Mouse (Mus musculus) ES-CJ7 (cell line): ENCODE results near the gene Kcnip1.

Experiments
- DNase-seq: peaks from one replicate; pipeline ENCODE4 v3.0.0; 2011; ENCODE audit warnings: low read depth, low spot score

Gene Kcnip1

DNA sequence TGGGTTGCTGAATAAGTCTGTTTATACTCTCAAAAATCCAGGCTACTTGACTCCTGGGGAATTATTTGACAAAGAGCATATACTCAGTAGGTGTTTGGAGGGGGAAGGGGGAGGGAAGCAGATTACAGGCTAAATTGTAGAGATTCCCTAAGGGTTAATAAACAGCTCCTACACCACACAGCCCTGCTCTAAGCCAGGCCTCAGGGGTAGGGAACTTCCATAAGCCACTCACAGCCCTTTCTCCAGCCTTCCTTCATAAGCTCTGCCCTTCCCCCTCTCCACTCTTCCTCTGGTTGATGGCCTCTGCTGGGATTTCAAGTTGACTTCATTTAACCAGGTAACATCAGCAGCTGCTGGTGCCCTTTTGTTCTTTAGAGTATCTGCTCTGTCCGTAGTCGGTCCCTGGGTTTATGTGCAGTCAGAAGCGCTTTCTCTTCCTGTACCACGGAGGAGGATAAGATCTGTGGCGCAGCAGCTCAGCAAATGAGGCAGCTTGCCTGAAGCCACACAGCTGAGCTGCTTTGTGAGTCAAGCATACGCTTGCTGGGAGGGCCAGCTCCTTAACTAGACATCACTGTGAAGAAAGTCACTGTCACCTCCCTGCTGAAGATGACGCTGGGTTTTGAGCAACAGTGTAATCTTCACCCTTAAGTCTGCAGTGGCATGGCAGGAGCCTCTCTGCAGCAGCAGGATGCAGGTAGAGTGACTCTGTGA, 54.2 kb downstream of the Kcnip1 start:
- no peak for DNase-seq

DNA sequence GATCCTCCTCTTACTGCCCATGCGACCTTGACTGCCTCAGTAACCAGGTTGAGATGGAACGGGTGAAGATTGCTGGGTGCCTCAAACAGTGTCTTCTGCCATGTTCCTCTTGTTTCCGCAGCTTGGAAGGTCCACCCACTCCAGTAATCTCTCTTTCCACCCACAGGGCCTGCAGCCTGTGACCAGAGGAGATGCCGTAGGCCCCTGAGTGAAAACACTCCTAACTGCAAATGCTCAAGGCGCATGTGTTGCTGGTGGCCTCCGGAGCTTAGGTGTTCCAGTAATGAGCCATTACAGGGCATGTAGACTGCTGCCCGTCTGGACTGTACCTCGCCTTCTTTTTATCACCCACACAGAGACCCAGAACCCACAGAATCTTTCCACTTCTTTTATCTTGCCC, 55.3 kb downstream of the Kcnip1 start:
- DNase-seq, result no peak

DNA sequence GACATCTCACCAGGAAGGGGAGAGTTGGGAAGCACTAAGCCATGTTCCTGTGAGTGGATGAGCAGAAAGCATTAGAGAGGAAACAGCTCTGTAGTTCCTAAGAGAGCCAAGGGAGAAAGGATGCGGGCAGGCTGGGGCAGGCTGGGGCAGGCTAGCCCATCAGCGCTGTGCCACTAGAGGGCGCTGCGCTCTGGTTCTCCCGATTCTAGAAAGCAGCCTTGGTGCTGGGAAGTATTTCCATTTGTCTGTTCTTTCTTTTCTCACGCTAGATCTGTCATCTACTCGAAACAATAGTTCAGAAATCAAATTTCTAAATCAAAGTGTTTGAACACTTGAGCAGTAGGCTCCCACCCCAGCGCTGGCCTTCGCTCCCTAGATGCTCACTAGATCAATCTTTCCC, 58.7 kb downstream of the Kcnip1 start:
- peak; percentile 60 for DNase-seq

DNA sequence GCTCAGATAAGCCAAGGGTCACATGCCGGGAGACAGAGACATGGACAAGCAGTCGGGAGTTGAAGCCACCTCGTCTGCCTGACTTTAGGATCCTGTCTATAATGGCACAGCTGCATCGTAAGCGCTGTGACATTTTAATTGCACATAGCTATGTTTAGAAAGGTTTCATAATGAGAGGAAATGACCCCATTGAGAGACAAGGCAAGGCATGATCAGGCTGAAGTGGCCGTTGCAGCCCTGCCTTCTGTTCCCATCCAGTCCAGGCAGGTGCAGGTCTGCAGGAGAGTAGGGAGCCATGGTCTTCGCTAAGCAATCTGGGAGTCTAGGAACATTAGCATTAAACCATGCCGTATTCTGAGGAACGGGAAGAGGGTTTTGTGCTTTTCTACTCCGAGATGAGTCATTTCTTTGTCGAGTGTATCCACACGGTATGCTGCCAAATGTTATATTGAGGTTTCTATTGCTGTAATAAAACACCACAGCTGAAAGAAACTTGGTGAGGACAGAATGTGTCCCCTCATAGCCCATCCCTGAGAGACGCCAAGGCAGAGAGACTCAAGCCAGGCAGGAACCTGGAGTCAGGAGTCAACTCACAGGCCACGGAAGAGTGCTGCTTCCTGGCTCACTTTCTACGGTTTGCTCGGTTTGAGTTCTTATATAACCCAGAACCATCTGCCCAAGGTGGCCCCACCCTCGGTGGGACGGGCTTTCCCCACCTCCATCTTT, 60.4 kb downstream of the Kcnip1 start:
- DNase-seq, result no peak

DNA sequence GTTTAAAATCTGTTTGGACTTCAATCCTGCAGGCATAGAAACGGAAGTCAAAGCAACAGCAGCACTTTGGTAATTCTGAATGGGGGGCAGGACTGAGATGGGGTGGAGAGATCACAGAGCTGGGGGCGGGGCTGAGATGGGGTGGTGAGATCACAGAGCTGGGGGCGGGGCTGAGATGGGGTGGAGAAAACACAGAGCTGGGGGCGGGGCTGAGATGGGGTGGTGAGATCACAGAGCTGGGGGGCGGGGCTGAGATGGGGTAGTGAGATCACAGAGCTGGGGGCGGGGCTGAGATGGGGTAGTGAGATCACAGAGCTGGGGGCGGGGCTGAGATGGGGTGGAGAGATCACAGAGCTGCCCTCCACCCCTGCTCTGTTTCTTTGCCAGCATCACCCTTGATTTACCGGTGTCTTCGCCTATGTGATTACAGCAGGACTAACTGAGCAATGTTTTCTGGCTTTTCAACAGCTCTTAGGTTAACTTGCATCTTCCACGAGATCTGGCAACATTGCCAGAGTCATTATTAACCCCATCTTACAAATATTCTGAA, 61.0 kb downstream of the Kcnip1 start:
- peak; percentile 90 for DNase-seq

DNA sequence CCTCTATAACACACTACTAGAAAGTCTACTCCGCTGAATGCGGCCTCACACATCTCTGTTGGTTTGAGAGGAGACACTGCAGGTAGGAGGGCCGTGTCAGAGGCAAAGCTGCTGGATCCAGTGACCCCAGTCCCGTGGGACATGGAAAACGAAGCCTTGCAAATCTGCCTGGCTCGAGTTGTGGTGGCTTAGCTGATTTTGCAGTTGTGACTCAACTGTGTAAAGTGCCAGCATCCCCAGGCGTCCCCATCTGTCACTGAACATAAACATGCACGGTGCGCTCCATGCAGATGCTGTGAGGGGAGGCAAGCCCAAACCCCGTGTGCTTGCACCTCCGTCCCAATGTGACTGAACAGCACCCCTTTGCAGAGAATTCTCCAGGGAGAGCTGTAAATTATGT, 63.5 kb downstream of the Kcnip1 start:
- no peak for DNase-seq

DNA sequence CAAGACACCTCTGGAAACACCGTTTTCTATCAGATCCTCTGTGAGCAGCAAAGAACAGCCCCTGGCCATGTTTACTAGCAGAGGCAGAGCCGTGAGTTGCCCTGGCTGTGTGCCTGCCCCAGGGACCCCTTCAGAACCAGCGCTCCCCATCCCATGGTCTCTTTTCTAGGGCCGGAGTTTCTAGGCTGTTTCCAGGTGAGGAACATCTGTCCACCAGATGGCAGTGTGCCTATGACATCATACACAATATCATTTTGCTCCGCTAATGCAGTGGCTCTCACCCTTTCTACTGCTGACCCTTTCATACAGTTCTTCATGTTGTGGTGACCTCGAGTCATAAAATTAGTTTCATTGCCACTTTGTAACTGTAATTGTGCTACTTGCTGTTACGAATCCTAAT, 64.3 kb downstream of the Kcnip1 start:
- DNase-seq, result peak; percentile 50

DNA sequence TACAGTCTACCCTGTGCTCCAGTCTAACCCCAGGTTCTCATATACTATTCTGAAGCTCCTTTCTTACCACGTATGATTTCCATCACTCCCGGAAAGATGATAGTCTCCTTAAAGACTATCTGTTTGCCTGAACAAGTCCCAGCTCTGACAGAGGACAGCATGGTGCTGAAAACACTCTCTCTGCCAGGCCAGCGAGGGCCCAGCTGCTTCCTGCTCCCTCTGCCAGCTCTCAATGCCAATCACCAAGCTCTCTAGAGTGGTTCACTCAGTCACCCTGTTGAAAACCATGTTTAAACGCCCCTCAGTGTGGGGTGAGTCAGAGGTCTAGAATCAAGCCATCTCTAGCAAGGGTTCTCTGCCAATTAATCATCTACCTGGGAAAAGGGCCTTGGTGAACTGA, 65.1 kb downstream of the Kcnip1 start:
- DNase-seq, result no peak

DNA sequence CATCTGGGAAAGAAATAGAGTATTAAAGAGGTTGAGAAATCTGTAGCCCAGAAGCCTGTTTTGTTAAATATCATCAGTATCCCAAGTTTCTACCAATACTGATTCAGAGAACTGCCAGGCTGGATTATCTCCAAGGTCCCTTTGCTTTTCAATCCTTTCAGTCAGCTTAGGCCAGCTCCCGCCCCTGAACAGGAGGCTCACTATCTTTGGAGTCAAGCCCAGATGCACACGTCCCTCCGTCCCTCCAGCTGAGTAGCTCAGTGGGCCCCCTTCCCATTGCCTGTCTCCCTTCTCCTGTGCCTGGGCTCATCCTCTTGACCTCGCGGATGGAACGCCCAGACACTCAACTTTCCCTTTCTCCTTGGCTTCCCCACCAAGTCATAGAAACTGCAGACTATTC, 65.6 kb downstream of the Kcnip1 start:
- no peak for DNase-seq

DNA sequence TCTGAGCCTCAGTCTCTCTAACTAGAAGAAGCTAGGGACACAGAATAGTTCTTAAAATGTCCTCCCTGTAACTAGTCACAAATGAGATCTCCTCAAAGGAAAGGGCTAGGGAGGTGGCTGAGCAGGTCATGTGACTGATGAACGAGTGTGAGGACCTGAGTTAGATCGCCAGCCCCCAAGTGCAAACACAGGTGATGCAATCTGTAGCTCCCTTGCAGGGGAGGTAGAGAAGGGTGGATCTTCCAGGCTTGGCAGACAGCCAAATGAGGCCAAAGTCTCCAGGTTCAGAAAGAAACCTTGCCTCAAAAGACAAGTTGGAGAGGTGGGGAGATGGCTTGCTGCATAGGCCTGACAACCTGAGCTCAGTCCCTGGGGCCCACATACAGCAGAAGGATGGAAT, 66.4 kb downstream of the Kcnip1 start:
- DNase-seq, result peak; percentile 32

DNA sequence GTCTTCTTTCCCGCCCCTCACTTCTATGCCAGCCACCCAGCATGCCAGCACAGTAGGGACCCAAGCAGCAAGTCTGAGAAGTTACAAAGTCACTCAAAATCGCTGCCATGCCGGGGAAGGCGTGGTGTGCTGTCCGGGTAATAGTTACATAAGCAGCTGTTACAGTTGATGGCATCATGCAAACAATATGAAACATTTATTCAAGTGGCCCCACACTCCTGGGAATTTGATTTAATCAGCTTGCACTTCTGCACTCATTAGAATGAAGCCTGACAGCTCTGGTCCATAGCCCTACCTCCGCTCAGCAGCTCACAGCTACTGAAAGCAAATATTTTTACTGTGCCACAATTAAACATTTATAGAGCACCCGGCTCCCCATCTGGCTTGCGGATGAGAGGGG, 67.2 kb downstream of the Kcnip1 start:
- no peak for DNase-seq

DNA sequence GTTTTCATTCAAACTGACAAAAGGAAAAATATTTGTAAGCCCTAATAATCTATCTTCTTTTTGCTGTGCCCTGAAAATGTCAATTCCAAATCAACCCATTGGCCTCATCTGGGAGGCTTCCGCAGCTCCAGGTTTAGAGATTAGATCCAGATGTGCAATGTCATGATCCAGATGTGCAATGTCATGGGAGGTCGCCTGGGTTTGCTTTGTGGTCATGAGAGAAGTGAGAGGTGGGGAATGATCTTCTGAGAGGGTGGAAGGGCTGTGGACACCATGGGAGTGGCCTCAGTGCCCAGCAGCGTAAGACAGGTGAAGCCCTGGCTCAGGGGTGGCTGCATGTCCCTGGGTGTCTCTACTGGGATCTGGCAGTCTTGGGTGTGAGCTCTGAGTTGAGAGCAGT, 69.9 kb downstream of the Kcnip1 start:
- no peak for DNase-seq

DNA sequence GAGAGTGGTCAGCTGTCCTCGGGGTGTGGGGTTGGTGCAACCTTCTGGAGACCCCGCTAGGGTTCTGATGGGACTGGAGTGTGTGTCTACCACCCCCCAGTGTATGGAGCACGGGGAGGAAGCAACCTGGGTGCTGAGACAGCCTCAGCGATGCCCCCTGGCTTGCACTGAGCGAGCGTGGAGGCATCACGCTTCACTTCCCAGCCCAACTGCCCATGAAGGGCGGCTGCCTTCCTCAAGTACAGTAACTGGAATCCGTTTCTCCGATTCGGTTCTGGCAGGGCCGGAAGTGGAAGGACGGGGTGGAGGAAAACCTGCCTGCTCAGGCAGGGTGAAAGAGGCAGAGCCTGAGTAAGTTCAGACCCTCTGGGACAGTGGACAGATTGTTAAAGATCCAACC, 71.5 kb downstream of the Kcnip1 start:
- DNase-seq, result no peak

DNA sequence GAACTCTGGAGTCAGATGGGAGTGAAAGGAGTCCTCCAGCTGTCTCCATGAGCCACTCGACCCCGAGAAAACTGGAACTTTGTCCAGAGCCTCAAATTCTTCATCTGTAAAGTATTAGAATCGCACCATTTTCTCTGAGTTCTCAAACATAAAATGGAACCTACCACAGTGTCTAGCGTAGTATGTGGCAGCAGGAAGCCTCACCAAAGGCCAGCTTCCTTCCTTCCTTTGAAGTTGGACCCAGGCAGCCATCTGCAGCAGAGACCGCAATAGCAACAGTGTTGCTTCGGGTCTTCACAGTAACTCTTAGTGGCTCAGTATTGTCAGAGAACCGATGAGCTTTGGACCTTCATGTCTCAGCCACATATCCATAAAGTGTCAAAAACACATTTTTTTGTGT, 73.1 kb downstream of the Kcnip1 start:
- no peak for DNase-seq

DNA sequence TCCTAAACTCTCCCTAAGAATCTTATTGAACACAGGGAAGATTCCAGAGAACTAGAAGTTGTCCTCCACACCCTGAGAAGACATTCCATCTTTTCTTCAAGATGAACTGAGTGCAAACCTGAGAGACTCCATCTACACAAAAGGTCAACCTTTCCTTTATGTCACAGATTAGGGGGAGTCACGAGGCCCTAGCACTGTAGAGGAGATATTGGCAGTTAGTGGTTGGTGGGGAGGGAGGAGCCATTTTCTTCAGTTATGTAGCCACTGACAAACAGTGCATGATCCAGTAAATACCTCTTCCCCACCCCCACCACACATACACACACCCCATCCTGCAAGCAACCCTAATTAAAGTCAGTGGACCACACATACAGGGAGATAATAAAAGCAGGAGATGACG, 74.5 kb downstream of the Kcnip1 start:
- DNase-seq, result no peak

DNA sequence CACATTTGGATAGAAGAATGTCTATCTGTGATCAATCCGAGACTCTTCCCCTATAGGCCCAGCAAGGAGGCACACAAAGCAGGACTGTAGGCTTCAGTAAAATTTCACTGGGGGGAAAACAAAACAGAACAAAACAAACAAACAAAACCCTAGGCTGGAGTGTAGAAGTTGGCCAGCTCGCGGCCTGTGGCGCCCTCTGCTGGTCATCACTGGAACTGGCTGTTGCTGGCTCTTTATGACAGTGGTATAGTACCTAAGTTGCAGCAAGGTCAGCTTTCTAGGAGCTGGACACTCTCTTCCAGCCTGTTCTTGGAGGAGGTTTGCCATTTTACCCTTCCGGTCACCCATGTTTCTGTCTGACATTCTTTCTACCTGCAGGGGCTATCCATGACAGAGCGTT, 75.4 kb downstream of the Kcnip1 start:
- peak; percentile 41 for DNase-seq

DNA sequence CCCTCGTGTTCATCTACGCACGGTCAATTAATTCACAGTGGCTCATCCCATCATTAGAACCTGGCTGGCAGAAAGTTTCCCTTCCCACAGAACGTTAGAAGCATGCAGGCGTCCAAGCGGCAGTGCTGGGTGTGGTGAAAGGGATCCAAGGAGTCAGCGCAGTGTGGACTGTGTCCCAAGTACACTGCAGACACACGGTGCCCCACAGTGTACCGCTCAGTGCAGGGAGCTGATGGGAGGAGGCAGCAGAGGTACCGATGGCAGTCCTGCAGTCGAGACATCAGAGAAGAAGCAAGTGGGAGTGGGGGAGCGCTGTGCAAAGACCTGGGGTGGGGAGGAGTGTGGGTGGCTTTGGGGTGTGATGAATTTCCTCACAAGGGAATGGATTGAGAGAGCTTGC, 78.7 kb downstream of the Kcnip1 start:
- DNase-seq, result no peak

DNA sequence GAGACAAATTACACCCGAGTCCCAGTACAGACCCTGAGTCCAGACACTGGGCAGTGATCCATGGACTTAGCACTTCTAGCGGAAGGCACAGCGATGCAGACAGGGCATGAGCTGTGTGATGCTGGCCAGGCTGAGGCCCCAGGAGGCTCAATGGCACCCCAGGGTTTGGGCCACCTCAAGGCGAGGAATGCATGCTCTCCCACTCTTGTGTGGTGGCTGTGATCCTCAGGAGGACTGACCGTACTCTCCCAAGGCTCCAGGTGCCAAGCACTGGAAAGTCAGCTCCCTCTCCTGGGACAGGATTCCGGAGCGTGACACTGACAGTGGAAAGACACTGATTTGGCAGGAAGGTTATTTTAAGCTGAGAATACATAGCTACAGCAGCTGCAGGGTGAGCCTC, 79.9 kb downstream of the Kcnip1 start:
- no peak for DNase-seq

DNA sequence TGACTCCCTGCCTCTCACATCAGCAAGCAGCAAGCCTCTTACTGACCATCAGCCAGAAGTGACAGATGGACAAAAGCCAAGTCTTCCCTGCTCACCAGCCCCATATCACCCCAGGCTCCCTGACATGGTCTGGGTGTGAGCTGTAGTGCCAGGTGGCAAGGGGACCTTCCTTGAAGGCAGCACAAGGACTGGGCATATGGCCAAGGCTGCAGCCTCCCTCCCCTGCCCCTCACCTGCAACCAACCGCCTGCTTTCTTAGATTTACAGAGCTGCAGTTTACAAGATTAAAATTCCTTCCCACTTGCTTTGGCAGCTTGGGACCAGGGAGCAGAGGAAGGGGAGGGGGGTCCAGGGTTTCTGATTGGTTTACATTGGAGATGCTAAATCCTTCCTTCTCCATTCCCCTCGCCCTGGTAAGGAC, 80.8 kb downstream of the Kcnip1 start:
- no peak for DNase-seq

DNA sequence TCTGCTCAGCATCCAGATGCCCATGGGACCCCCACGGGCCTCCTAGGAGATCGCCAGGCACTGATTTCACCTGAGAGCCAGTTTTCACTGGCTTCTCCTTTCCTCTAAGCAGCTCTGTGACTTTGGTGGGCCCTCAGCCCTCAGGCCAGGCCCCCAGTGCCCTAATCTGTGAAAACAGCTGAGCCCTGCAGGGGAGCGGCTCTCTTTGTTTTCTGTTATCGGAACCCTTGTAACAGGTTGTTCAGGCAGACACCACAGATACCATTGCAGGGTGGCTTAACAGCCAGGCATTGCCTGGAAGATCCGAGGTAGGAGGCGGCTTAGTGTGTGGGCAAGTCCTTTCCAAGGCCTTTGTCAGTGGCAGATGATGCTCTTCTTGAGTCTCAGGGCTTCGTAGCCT, 82.0 kb downstream of the Kcnip1 start:
- DNase-seq, result no peak

DNA sequence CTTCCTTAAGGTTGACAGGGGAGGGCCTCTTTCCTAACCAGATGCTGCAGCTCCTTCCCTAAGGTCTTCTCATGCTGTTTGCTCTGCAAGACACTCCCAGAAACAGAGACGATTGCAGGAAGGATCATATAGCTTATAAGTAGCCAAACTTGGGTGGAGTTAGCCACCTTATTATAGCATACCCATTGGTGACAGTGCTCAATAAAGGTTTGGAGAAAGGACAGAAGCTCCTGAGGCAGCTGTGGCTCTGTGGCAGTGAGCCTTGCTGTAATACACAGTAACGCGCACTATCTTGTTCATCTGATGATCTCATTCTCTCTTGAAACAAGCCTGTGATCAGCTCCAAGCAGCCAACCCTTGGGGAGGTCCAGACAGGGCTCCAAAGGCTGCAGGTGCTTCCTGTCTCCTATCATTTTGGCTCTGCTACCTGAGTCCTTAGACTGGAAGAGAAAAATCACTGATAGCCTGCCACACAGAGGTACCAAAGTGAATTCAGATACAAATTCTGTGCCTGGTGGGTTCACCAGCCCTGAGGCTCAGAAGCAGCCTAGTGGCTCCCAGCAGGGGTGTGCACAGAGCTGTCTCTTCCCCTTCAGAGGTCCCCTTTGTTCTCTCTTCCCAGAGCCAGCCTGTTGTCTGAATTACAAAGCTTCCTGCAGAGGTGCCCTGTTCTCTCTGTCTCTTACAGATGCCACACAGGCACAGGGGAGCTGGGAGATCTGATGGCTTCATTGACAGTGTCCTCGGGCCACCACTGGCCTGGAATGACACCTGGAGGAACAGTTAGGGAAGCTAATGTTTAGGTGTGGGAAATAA, 84.4 kb downstream of the Kcnip1 start:
- DNase-seq, result peak; percentile 19

DNA sequence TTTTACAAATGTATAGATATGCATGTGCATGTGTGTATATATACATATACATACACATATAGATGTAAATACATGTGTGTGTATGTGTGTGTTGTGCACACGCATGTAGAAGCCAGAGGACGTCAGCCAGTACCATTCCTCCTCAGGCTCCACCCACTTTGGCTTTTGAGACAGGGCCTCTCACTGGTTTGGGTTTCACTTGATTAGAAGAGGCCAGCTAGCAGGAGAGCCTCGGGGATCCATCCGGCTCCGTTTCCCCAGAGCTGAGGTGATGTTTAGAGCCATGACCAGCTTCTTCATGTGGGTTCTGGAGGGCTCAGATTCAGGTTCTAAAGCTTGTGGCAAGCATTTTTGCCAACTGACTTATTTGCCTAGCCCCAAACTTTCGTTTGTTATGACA, 89.5 kb downstream of the Kcnip1 start:
- DNase-seq, result no peak
